Mouse (Mus musculus) lung, postnatal 25 days (tissue): ENCODE results near the gene Tmem248.

Experiments
- DNase-seq: peaks from one replicate; pipeline ENCODE4 v3.0.0; 2022; ENCODE audit warnings: low spot score

The Tmem248 gene

GRCm38 (mm10) chr5:130257303-130257702 lies 40.4 kb downstream of the Tmem248 start:
- no peak for DNase-seq

GRCm38 (mm10) chr5:130263454-130263853 lies 46.6 kb downstream of the Tmem248 start:
- DNase-seq, result no peak

DNA sequence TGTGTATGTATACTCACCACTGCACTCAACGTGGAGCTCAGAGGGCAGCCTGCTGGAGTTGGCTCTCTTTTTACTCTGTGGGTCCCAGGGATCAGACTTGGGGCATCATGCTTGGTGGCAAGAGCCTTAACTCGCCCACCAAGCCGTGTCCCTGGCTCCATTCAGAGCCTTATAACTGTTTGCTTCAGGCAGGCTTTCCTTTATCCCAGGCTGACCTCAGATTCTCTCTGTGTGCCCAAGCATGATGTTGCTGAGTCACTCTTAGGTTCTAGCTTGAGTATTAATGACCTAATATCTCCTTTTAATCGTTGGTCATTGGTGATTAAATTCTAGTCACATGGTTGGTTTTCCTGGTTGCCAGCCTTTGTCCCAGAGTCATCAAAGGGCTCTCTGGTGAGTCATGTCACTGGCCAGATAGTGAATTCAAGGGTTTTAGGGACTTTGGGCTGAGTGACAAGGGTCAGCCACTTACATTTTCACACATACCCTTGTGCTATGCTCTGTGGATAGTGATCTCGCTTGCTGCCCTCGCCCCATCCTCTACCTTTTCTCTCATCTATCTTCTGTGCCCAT lies 47.6 kb downstream of the Tmem248 start:
- DNase-seq, result no peak

DNA sequence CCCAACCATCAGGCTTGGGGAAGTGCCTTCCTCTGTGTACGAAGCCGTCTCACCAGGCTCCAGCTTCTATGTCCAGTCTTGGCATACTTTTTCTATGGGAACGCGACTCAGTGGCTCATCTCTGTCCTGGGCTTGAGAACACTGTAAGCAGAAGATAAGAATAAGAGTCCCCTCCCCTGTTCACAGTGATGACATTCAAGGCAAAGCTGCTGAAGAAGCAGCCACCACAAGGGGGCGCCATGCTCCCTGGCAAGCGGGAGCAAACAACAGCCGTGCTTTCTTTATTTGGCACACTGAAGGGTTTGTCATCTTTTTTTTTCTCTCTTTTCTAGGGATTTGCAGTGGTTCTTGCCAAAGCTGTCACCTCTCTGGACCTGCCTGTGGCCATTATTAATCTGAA lies 49.8 kb downstream of the Tmem248 start:
- no peak for DNase-seq

DNA sequence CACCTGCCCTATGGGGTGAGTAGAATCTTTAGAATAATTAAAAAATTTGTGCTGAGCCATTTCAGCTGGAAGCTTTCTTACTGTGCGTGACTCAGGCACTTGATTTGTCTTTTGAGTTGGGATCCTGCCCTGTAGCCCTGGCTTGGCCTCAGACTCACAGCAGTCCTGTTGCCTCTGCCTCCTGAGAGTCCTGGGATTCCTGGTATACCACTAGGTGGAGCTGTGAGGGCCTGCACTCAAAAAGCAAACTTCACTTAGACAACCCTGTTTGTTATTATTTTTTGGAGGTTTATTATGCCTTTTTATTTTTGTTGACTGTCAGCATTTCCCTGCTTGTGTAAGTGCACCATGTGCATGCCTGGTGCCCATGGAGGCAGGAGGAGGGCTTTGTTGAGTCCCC lies 50.4 kb downstream of the Tmem248 start:
- no peak for DNase-seq

GRCm38 (mm10) chr5:130268976-130269375 lies 52.1 kb downstream of the Tmem248 start:
- no peak for DNase-seq

GRCm38 (mm10) chr5:130272344-130272743 lies 55.5 kb downstream of the Tmem248 start:
- DNase-seq, result no peak

DNA sequence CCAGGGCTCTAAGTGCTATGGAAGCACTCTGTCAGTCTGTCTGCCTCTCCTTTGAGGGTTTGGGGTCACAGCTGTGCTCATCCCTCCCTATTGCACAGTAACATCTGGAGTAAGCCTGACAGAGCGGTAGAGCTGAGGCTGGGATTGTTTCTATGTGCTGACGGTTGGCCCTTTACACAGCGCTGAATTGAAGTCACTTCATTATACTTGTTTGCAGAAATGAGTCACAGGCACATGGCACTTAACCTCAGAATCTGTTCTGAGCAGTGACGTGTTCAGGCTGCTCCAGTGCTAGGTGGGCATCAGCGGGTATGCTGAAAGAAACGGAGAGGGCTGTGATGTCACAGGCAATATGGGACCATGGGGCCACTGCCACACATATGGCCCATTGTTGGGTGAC lies 56.2 kb downstream of the Tmem248 start:
- no peak for DNase-seq

DNA sequence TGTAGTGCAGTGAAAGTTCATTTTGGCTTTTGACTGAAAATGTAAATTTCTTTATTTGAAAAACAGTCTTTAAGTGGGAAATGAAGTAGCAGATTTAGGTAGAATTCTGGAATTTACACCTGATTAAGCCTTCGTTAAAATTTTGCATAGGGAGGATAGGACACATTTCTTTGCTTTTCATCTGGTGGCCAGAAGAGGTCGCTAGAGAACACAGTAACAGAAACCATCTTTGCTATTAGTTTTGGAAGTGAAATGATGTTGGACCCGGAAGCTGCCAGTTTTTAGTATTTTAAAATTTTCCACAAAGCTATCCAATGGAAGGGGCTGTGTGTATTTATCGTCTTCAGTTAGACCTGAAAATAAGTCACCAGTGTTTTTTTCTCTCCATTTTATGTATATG lies 58.6 kb downstream of the Tmem248 start:
- peak; percentile 29 for DNase-seq

DNA sequence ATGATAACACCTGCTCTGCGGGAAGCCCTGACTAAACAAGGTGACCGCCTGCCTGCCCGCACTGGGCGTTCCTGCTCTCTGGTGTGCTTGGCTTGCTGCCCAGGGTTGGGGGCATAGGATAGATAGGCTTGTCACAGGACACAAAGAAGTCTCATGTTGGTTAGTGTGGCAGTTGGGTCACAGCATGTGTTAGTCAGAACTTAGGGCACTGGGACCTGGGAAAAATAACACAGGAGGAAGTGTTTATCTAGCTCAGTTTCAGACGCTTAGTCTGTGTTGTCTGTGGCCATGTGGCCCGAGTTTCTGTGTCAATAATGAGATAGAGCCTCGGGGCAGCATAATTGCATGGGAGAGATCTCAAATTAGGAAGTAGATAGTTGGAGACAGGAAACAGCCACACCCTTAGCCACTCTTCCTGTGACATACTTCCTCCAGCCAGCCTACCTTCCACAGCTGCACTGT lies 61.2 kb downstream of the Tmem248 start:
- DNase-seq, result no peak

- no peak for DNase-seq
These were observed 66.3 kb downstream of the Tmem248 start for GRCm38 (mm10) chr5:130283079-130283732.

GRCm38 (mm10) chr5:130288106-130288505 lies 71.2 kb downstream of the Tmem248 start:
- no peak for DNase-seq

- DNase-seq, result no peak
These were observed 73.4 kb downstream of the Tmem248 start for GRCm38 (mm10) chr5:130290242-130290641.

DNA sequence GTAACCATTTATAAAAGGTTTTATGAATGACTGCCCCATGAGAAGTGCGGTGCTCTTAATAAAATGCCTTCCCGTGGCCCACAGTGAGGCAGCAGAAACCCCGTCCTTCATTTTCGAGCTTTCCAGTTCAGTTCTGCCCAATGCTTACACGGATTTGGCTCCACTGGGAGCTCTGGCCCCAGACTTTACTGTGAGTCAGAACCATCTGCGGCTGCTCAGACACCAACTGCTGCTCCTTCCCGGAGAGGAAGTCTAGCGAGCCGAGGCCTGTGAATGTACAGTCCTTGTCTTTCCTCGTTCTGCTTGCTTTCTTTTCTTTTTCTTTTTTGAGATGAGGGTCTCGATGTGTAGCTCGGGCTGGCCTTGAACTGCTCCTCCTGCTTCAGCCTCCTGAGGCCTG lies 73.9 kb downstream of the Tmem248 start:
- DNase-seq, result no peak

GRCm38 (mm10) chr5:130292976-130293375 lies 76.1 kb downstream of the Tmem248 start:
- DNase-seq, result no peak
